In the genomic region with DNA sequence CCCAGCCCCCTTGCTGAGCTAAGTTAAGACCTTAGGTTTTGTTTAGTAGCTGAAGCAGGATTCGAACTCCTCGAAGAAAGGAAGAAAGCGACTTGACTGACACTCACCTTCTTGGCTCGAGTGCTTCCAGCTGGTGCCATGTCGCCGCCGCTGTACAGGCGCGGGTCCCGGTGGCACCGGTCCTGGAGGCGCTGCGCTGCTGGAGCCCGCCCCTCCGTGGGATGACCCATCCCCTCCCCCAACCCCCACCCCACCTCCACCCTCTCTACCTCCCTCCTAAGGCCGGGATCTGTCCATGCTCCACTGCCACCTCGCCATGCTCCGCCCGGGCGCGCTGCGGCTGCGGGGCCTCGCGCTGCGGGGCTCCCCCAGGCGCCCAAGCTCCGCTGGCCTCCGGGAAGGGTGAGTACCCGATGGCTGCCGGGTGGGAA, we compare ENCODE assay signal across 9 mouse cellular contexts. TPM values are rescaled to one million over a fixed set of nuclear protein-coding genes. Genes with fewer than 3 reads are reported as not detected.
DNase-seq lines count a peak whose midpoint lies in the region; ATAC-seq and TF ChIP-seq lines count a peak whose summit lies in the region.
"Had no signal": no experiment of that assay in that cellular context is flagged by ENCODE, and none has a peak within 500 bp of the region (broad histone marks: within the 10 kb centered on the region; RNA-seq: fewer than 3 reads in every experiment).

TSS of gene Bhmt2 (minus strand) at position 172 of the 431 bp plus-strand sequence.
TSS of gene Dmgdh (plus strand) at position 303 of the 431 bp plus-strand sequence.

- DNase-seq in forebrain, embryonic 10.5 days (ENCODE audit: extremely low spot score, low spot score) = no peak
- DNase-seq in forebrain, postnatal 0 days = no peak
- peak; percentile 43 to 82 for DNase-seq in kidney, postnatal 25 days
- DNase-seq in T-cell, adult 2 months (ENCODE audit: low spot score) = no peak
- no peak for DNase-seq in frontal cortex, postnatal 25 days (ENCODE audit: low spot score in 2 of 2)
- DNase-seq in lung, postnatal 36 days = no peak

- H3K4me3 ChIP-seq in forebrain, embryonic 10.5 days = peak within 1 kb of the TSS; percentile 40
- no peak within 1 kb of the TSS for H3K4me3 ChIP-seq in forebrain, embryonic 15.5 days
- no peak within 1 kb of the TSS for H3K4me3 ChIP-seq in forebrain, postnatal 0 days (ENCODE audit: low read depth, low read length)
- no peak within 1 kb of the TSS for H3K4me3 ChIP-seq in midbrain, embryonic 16.5 days (ENCODE audit: low read depth, low read length)

- no peak within 1 kb of the TSS for H3K27ac ChIP-seq in forebrain, embryonic 10.5 days
- no peak within 1 kb of the TSS for H3K27ac ChIP-seq in forebrain, embryonic 15.5 days (replicated peaks)
- H3K27ac ChIP-seq in forebrain, postnatal 0 days (ENCODE audit: low read depth, low read length) = no peak within 1 kb of the TSS
- no peak within 1 kb of the TSS for H3K27ac ChIP-seq in midbrain, embryonic 16.5 days (ENCODE audit: low read length)

- peaks cover 10% of the 10 kb centered on the region for H3K4me1 ChIP-seq in forebrain, embryonic 10.5 days
- H3K4me1 ChIP-seq in forebrain, embryonic 15.5 days = no peaks in the 10 kb centered on the region
- no peaks in the 10 kb centered on the region for H3K4me1 ChIP-seq in forebrain, postnatal 0 days (ENCODE audit: insufficient read depth)
- no peaks in the 10 kb centered on the region for H3K4me1 ChIP-seq in midbrain, embryonic 16.5 days (ENCODE audit: control insufficient read depth, insufficient read depth, low read length)

- TF ChIP-seq CTCF in forebrain, postnatal 0 days (IDR thresholded peaks at IDR 0.05; ENCODE audit: low read depth) = no peak

- H3K36me3 ChIP-seq in forebrain, embryonic 10.5 days (replicated peaks) = no peaks in the 10 kb centered on the region
- H3K36me3 ChIP-seq in forebrain, embryonic 15.5 days = no peaks in the 10 kb centered on the region
- H3K36me3 ChIP-seq in forebrain, postnatal 0 days (ENCODE audit: insufficient read depth) = no peaks in the 10 kb centered on the region
- no peaks in the 10 kb centered on the region for H3K36me3 ChIP-seq in midbrain, embryonic 16.5 days (ENCODE audit: control insufficient read depth, insufficient read depth, low read length)

- peaks cover 30% of the 10 kb centered on the region for H3K27me3 ChIP-seq in forebrain, embryonic 10.5 days (ENCODE audit: poor library complexity, severe bottlenecking)
- H3K27me3 ChIP-seq in forebrain, embryonic 15.5 days = peaks cover 10% of the 10 kb centered on the region
- H3K27me3 ChIP-seq in forebrain, postnatal 0 days (ENCODE audit: insufficient read depth, low read length) = no peaks in the 10 kb centered on the region
- H3K27me3 ChIP-seq in midbrain, embryonic 16.5 days (ENCODE audit: control insufficient read depth, insufficient read depth, low read depth, low read length) = no peaks in the 10 kb centered on the region

- no peaks in the 10 kb centered on the region for H3K9me3 ChIP-seq in forebrain, embryonic 10.5 days
- no peaks in the 10 kb centered on the region for H3K9me3 ChIP-seq in forebrain, embryonic 15.5 days
- H3K9me3 ChIP-seq in forebrain, postnatal 0 days (ENCODE audit: low read length) = no peaks in the 10 kb centered on the region
- H3K9me3 ChIP-seq in midbrain, embryonic 16.5 days (replicated peaks; ENCODE audit: control insufficient read depth, low read length, poor library complexity, severe bottlenecking) = no peaks in the 10 kb centered on the region

- no peak for ATAC-seq in forebrain, embryonic 15.5 days (replicated peaks)
- no peak for ATAC-seq in forebrain, postnatal 0 days
- no peak for ATAC-seq in midbrain, embryonic 16.5 days

- no peak within 1 kb of the TSS for H3K9ac ChIP-seq in forebrain, embryonic 15.5 days (replicated peaks)
- H3K9ac ChIP-seq in forebrain, postnatal 0 days = no peak within 1 kb of the TSS
- H3K9ac ChIP-seq in midbrain, embryonic 16.5 days (ENCODE audit: low read depth, low read length) = no peak within 1 kb of the TSS

- H3K4me2 ChIP-seq in forebrain, embryonic 15.5 days (replicated peaks) = no peak within 1 kb of the TSS
- H3K4me2 ChIP-seq in forebrain, postnatal 0 days (ENCODE audit: low read depth) = 0 out of 2 replicates have a peak within 1 kb of the TSS, but pooled peaks have one; percentile 21
- peak within 1 kb of the TSS; percentile 1; the same call in 1 of the 2 replicates for H3K4me2 ChIP-seq in midbrain, embryonic 16.5 days (ENCODE audit: low read length)

- 7% methylated on average over 30 of the region's 31 CpGs for WGBS in forebrain, embryonic 10.5 days
- 6% methylated on average over 29 of the region's 31 CpGs for WGBS in forebrain, embryonic 15.5 days
- 9% methylated on average over 31 of the region's 31 CpGs for WGBS in forebrain, postnatal 0 days
- WGBS in midbrain, embryonic 16.5 days = 5% methylated on average over 31 of the region's 31 CpGs

RNA-seq across cellular contexts. Expression of gene Bhmt2, which starts in this region (rescaled TPM):
- polyA plus RNA-seq in forebrain, embryonic 10.5 days (2016; fragmentation: Nextera tagmentation; extraction: Ambion mirVana) = 0.11 and 0.16 TPM in 2 replicates
- 0.08 TPM in 1 of 2 replicates, not detected in the other for polyA plus RNA-seq in forebrain, embryonic 15.5 days (2015; fragmentation: Nextera tagmentation; extraction: Ambion mirVana)
- 0.10 TPM in 1 of 2 replicates, not detected in the other for total RNA-seq in forebrain, postnatal 0 days (2014; rRNA removed)
- 0.05 TPM in 1 of 2 replicates, not detected in the other for polyA plus RNA-seq in forebrain, postnatal 0 days (2015; fragmentation: Nextera tagmentation; extraction: Ambion mirVana)
- 0.19 TPM in 1 of 2 replicates, not detected in the other for polyA plus RNA-seq in midbrain, embryonic 16.5 days (2015; fragmentation: Nextera tagmentation; extraction: Ambion mirVana)
- polyA plus RNA-seq: neural tube, embryonic 14.5 days had no signal

RNA-seq across cellular contexts. Expression of gene Dmgdh, which starts in this region (rescaled TPM):
- polyA plus RNA-seq in forebrain, embryonic 10.5 days (2016; fragmentation: Nextera tagmentation; extraction: Ambion mirVana) = 0.15 TPM in 1 of 2 replicates, not detected in the other
- 0.06 and 0.14 TPM in 2 replicates for polyA plus RNA-seq in forebrain, embryonic 15.5 days (2015; fragmentation: Nextera tagmentation; extraction: Ambion mirVana)
- 0.19 TPM in 1 of 2 replicates, not detected in the other for total RNA-seq in forebrain, postnatal 0 days (2014; rRNA removed)
- 0.10 and 0.13 TPM in 2 replicates for polyA plus RNA-seq in forebrain, postnatal 0 days (2015; fragmentation: Nextera tagmentation; extraction: Ambion mirVana)
- 0.09 and 0.14 TPM in 2 replicates for polyA plus RNA-seq in midbrain, embryonic 16.5 days (2015; fragmentation: Nextera tagmentation; extraction: Ambion mirVana)

Comparison
In these comparisons a context has a peak if more than half of its experiments do, and no peak if none do; other contexts are left out.
1. DNase-seq: peak in kidney, postnatal 25 days (2 of 2); none in forebrain, embryonic 10.5 days (single experiment), forebrain, postnatal 0 days (single experiment), T-cell, adult 2 months (single experiment), frontal cortex, postnatal 25 days (0 of 2) and lung, postnatal 36 days (single experiment).